Mouse (Mus musculus): ENCODE results near the gene Pard3. TPM values are rescaled to one million over a fixed set of nuclear protein-coding genes. Genes with fewer than 3 reads are reported as not detected.
A peak's percentile ranks its signal among the peaks of the same experiment; 100 is the strongest.

Pard3 gene
- polyA plus RNA-seq, 1 experiment from 2014 or later = 27.3 TPM

GRCm38 (mm10) chr8:127170930-127171329, 107.2 kb downstream of the Pard3 start:
- no peak for ATAC-seq (ENCODE audit: low FRiP score, low TSS enrichment)
- 93% methylated on average over 3 of the region's 3 CpGs for WGBS
- no peaks in the 10 kb centered on the region for H3K9me3 ChIP-seq (ENCODE audit: control insufficient read depth, low read length)

DNA sequence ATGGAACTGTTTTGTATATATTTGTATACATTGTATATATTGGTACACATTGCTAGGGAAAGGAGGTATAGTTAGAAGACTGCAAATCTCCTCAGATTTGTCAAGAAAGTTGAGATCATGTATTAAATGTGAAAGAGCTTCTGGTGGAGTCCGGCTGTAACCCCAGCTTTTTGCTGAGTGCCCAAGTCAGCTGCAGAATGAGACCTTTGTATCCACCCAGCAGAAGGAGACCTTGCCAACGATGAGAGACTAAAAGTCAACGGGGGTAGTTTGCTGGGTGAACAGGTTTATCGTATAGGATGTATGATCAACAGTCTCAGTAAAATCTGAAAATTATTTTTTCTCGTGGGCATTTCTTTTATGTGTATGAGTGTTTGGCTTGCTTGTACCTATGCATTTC, 109.8 kb downstream of the Pard3 start:
- Histone ChIP-seq H3K4me2 (ENCODE audit: low read length) (no peak overlapping the region), H3K27me3 (ENCODE audit: control insufficient read depth, insufficient read depth, low read length) (no peaks in the 10 kb centered on the region), H3K36me3 (ENCODE audit: control insufficient read depth, insufficient read depth, low read length) (no peaks in the 10 kb centered on the region), H3K27ac (replicated peaks; ENCODE audit: low read depth, low read length) (no peak overlapping the region), H3K4me1 (ENCODE audit: control insufficient read depth, insufficient read depth, low read length) (no peaks in the 10 kb centered on the region), H3K4me3 (replicated peaks; ENCODE audit: low read depth, low read length) (no peak overlapping the region), H3K9ac (replicated peaks; ENCODE audit: low read length) (no peak overlapping the region), H3K9me3 (ENCODE audit: control insufficient read depth, low read length) (no peaks in the 10 kb centered on the region)
- ATAC-seq (ENCODE audit: low FRiP score, low TSS enrichment) (no peak), DNase-seq (no peak)
- WGBS = 94% methylated on average over 5 of the region's 5 CpGs

More at GRCm38 (mm10) chr8:127170930-127171329, 107.2 kb downstream of the Pard3 start:
- no peak for DNase-seq
- Histone ChIP-seq H3K27me3 (ENCODE audit: control insufficient read depth, insufficient read depth, low read length) (no peaks in the 10 kb centered on the region), H3K9ac (replicated peaks; ENCODE audit: low read length) (no peak overlapping the region), H3K4me3 (replicated peaks; ENCODE audit: low read depth, low read length) (no peak overlapping the region), H3K27ac (replicated peaks; ENCODE audit: low read depth, low read length) (no peak overlapping the region), H3K4me1 (ENCODE audit: control insufficient read depth, insufficient read depth, low read length) (no peaks in the 10 kb centered on the region), H3K4me2 (ENCODE audit: low read length) (no peak overlapping the region), H3K36me3 (ENCODE audit: control insufficient read depth, insufficient read depth, low read length) (no peaks in the 10 kb centered on the region)

DNA sequence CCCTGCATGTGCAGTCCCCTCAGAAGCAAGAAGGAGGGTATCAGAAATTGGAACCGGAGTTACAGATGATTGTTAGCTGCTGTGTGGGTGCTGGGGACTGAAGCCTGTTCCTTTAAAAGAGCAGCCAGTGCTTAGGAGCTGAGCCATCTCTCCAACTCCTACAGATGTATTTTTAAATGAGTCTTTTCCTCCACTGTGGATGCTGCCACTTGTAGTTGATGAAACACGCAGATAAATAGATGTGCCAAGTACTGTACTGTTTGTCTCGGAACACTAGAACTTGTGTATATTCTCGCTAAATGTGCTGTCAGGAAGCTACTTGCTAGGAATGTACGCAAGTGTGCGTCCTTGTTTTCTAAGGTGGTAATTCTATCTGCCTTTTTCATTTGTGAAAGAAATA, 110.7 kb downstream of the Pard3 start:
- ATAC-seq (ENCODE audit: low FRiP score, low TSS enrichment) (no peak), DNase-seq (no peak)
- Histone ChIP-seq H3K4me1 (ENCODE audit: control insufficient read depth, insufficient read depth, low read length) (no peaks in the 10 kb centered on the region), H3K27ac (replicated peaks; ENCODE audit: low read depth, low read length) (no peak overlapping the region), H3K9me3 (ENCODE audit: control insufficient read depth, low read length) (no peaks in the 10 kb centered on the region), H3K4me2 (ENCODE audit: low read length) (no peak overlapping the region), H3K27me3 (ENCODE audit: control insufficient read depth, insufficient read depth, low read length) (no peaks in the 10 kb centered on the region), H3K9ac (replicated peaks; ENCODE audit: low read length) (no peak overlapping the region), H3K36me3 (ENCODE audit: control insufficient read depth, insufficient read depth, low read length) (no peaks in the 10 kb centered on the region), H3K4me3 (replicated peaks; ENCODE audit: low read depth, low read length) (no peak overlapping the region)
- 98% methylated on average over 6 of the region's 6 CpGs for WGBS

DNA sequence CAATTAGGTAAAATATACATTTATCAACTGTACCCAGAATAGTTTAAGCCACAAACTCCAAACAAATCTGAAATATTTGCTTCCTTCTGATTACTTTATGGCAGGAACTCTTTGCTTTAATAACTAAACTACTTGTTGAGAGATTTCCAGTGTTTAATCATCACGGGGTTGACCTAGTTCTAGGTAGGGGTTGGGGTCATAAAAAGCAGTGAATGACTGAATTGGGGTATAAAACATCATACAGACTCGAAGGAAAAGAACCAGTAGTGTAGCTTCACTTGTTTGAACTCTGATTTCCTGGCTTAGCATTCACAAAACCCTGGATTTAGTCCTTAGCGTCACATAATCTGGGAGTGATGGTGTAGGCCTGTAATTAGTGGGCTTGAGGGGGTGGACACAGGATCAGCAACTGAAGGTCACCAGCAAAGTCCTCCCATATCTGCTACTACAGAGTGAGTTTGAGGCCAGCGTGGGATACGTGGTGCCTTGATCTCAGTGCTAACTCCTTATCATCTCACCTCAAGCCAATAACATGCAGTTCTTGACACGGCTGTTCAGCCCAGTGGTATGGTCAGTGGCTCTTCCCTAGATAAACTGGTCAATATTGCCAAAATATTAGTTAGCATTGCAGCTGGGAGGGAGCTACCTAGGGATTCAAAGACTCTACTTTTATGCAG, 111.6 kb downstream of the Pard3 start:
- H3K4me3 ChIP-seq (replicated peaks; ENCODE audit: low read depth, low read length) = no peak overlapping the region
- no peaks in the 10 kb centered on the region for H3K9me3 ChIP-seq (ENCODE audit: control insufficient read depth, low read length)
- no peak overlapping the region for H3K27ac ChIP-seq (replicated peaks; ENCODE audit: low read depth, low read length)
- ATAC-seq (ENCODE audit: low FRiP score, low TSS enrichment) (no peak), DNase-seq (no peak)
- H3K36me3 ChIP-seq (ENCODE audit: control insufficient read depth, insufficient read depth, low read length) = no peaks in the 10 kb centered on the region
- WGBS = 96% methylated on average over 6 of the region's 6 CpGs
- no peak overlapping the region for H3K9ac ChIP-seq (replicated peaks; ENCODE audit: low read length)
- H3K27me3 ChIP-seq (ENCODE audit: control insufficient read depth, insufficient read depth, low read length) = no peaks in the 10 kb centered on the region
- no peak overlapping the region for H3K4me2 ChIP-seq (ENCODE audit: low read length)
- H3K4me1 ChIP-seq (ENCODE audit: control insufficient read depth, insufficient read depth, low read length) = no peaks in the 10 kb centered on the region

DNA sequence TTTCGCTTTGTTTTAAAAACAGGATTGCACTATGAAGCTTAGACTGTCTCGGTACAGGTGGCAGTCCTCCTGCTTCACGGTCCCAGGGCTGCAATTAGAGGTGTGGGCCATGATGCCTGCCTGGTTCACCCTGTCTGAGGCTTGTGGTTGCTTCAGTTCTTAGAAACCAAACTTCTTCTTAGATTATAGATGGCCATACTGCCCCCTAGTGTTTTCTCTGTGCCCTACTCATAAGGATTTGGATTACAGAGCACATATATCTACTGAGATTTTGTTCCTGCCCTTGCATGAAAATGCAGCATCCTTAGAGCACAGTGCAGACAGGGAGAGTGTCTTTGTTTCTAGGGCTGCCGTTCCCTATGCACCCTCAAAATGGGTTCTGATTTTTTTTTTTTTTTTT, 114.9 kb downstream of the Pard3 start:
- 61% methylated on average over 4 of the region's 4 CpGs for WGBS
- H3K9me3 ChIP-seq (ENCODE audit: control insufficient read depth, low read length) = no peaks in the 10 kb centered on the region
- no peak overlapping the region for H3K27ac ChIP-seq (replicated peaks; ENCODE audit: low read depth, low read length)
- H3K27me3 ChIP-seq (ENCODE audit: control insufficient read depth, insufficient read depth, low read length) = no peaks in the 10 kb centered on the region
- peak; percentile 91 for DNase-seq
- H3K4me2 ChIP-seq (ENCODE audit: low read length) = no peak overlapping the region
- no peak overlapping the region for H3K4me3 ChIP-seq (replicated peaks; ENCODE audit: low read depth, low read length)
- no peak overlapping the region for H3K9ac ChIP-seq (replicated peaks; ENCODE audit: low read length)
- H3K36me3 ChIP-seq (ENCODE audit: control insufficient read depth, insufficient read depth, low read length) = no peaks in the 10 kb centered on the region
- peak; percentile 27; the same call in 1 of the 2 replicates for ATAC-seq (ENCODE audit: low FRiP score, low TSS enrichment)
- H3K4me1 ChIP-seq (ENCODE audit: control insufficient read depth, insufficient read depth, low read length) = 0 out of 2 replicates have a peak, but pooled peaks cover 7% of the 10 kb centered on the region

- 95% methylated on average over 3 of the region's 3 CpGs for WGBS
- Histone ChIP-seq H3K4me3 (replicated peaks; ENCODE audit: low read depth, low read length) (no peak overlapping the region), H3K27me3 (ENCODE audit: control insufficient read depth, insufficient read depth, low read length) (no peaks in the 10 kb centered on the region), H3K9ac (replicated peaks; ENCODE audit: low read length) (no peak overlapping the region), H3K4me2 (ENCODE audit: low read length) (no peak overlapping the region), H3K9me3 (ENCODE audit: control insufficient read depth, low read length) (no peaks in the 10 kb centered on the region), H3K27ac (replicated peaks; ENCODE audit: low read depth, low read length) (no peak overlapping the region), H3K4me1 (ENCODE audit: control insufficient read depth, insufficient read depth, low read length) (peaks cover 23% of the 10 kb centered on the region), H3K36me3 (ENCODE audit: control insufficient read depth, insufficient read depth, low read length) (no peaks in the 10 kb centered on the region)
- DNase-seq (no peak), ATAC-seq (ENCODE audit: low FRiP score, low TSS enrichment) (no peak)
Observed at GRCm38 (mm10) chr8:127181246-127181645, 117.6 kb downstream of the Pard3 start.

GRCm38 (mm10) chr8:127182065-127182464, 118.4 kb downstream of the Pard3 start:
- Histone ChIP-seq H3K9ac (replicated peaks; ENCODE audit: low read length) (no peak overlapping the region), H3K27ac (replicated peaks; ENCODE audit: low read depth, low read length) (no peak overlapping the region), H3K27me3 (ENCODE audit: control insufficient read depth, insufficient read depth, low read length) (no peaks in the 10 kb centered on the region), H3K36me3 (ENCODE audit: control insufficient read depth, insufficient read depth, low read length) (no peaks in the 10 kb centered on the region), H3K4me1 (ENCODE audit: control insufficient read depth, insufficient read depth, low read length) (peaks cover 28% of the 10 kb centered on the region), H3K4me2 (ENCODE audit: low read length) (no peak overlapping the region), H3K9me3 (ENCODE audit: control insufficient read depth, low read length) (no peaks in the 10 kb centered on the region), H3K4me3 (replicated peaks; ENCODE audit: low read depth, low read length) (no peak overlapping the region)
- no peak for ATAC-seq (ENCODE audit: low FRiP score, low TSS enrichment)
- DNase-seq = no peak
- WGBS = 82% methylated on average over 3 of the region's 3 CpGs

GRCm38 (mm10) chr8:127183533-127183932, 119.8 kb downstream of the Pard3 start:
- H3K27ac ChIP-seq (replicated peaks; ENCODE audit: low read depth, low read length) = no peak overlapping the region
- H3K36me3 ChIP-seq (ENCODE audit: control insufficient read depth, insufficient read depth, low read length) = no peaks in the 10 kb centered on the region
- H3K27me3 ChIP-seq (ENCODE audit: control insufficient read depth, insufficient read depth, low read length) = no peaks in the 10 kb centered on the region
- H3K4me1 ChIP-seq (ENCODE audit: control insufficient read depth, insufficient read depth, low read length) = peaks cover 29% of the 10 kb centered on the region
- H3K4me2 ChIP-seq (ENCODE audit: low read length) = no peak overlapping the region
- ATAC-seq (ENCODE audit: low FRiP score, low TSS enrichment) = no peak
- DNase-seq = no peak
- no peak overlapping the region for H3K4me3 ChIP-seq (replicated peaks; ENCODE audit: low read depth, low read length)
- H3K9ac ChIP-seq (replicated peaks; ENCODE audit: low read length) = no peak overlapping the region
- H3K9me3 ChIP-seq (ENCODE audit: control insufficient read depth, low read length) = no peaks in the 10 kb centered on the region
- 66% methylated on average over 2 of the region's 2 CpGs for WGBS

DNA sequence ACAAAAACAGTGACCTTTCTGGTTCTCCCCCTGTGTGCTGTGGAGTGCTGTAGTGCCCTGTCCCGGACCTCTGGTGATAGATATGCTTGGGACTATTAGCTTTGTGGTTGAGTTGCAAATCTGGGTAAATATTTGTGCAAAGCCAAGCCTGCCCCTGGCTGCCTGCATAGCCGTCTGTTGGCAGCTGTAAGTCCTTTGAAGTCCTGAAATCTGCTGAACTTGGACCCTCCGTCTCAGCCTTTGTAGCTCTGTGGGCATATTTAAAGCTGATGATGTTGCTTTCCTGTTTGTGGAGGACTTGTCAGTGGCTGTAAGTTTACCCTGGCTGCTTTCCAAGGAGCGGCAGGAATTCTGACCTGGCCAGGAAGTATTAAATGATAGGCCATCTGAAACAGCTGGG, 120.3 kb downstream of the Pard3 start:
- DNase-seq = no peak
- H3K27me3 ChIP-seq (ENCODE audit: control insufficient read depth, insufficient read depth, low read length) = no peaks in the 10 kb centered on the region
- H3K9ac ChIP-seq (replicated peaks; ENCODE audit: low read length) = no peak overlapping the region
- WGBS = 44% methylated on average over 4 of the region's 4 CpGs
- no peak overlapping the region for H3K4me2 ChIP-seq (ENCODE audit: low read length)
- no peak for ATAC-seq (ENCODE audit: low FRiP score, low TSS enrichment)
- no peak overlapping the region for H3K4me3 ChIP-seq (replicated peaks; ENCODE audit: low read depth, low read length)
- H3K9me3 ChIP-seq (ENCODE audit: control insufficient read depth, low read length) = no peaks in the 10 kb centered on the region
- peaks cover 29% of the 10 kb centered on the region for H3K4me1 ChIP-seq (ENCODE audit: control insufficient read depth, insufficient read depth, low read length)
- H3K36me3 ChIP-seq (ENCODE audit: control insufficient read depth, insufficient read depth, low read length) = no peaks in the 10 kb centered on the region
- no peak overlapping the region for H3K27ac ChIP-seq (replicated peaks; ENCODE audit: low read depth, low read length)

All from midbrain, embryonic 14.5 days (tissue).